Mouse (Mus musculus) spleen, postnatal 36 days (tissue): ENCODE data around the gene Rasa2.

Experiments
- DNase-seq, 2 experiments: peaks; one replicate each; pipeline ENCODE4 v3.0.0; 2022; ENCODE audit warnings: low spot score in 2 of 2, mixed read lengths in 1 of 2

The Rasa2 gene

DNA sequence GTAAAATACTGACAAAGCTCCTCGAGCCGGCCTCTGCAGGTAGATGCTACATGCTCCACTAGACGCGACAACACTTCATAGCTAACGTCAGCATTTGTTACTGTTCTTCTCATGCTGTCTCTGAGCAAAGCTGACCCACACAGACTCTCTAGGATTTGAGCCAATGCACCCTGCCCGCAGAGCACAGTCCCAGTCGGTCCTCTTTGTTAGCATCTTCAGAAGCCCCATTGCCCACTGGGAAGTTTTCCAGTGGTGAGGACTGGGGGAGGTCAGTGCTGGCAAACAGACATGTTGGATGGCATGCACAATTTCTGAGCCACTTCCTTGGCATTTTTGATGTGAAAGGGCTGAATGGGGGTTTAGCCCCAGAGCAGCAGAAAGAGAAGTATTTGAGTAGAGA is 8.0 kb upstream of the Rasa2 start:
- no peak for DNase-seq

GRCm38 (mm10) chr9:96638508-96638907 is 7.1 kb upstream of the Rasa2 start:
- DNase-seq, result no peak

- no peak for DNase-seq
Observed at GRCm38 (mm10) chr9:96637157-96637548, 5.7 kb upstream of the Rasa2 start.

GRCm38 (mm10) chr9:96636423-96637156 is 5.2 kb upstream of the Rasa2 start:
- DNase-seq, result peak; percentile 19 to 41

DNA sequence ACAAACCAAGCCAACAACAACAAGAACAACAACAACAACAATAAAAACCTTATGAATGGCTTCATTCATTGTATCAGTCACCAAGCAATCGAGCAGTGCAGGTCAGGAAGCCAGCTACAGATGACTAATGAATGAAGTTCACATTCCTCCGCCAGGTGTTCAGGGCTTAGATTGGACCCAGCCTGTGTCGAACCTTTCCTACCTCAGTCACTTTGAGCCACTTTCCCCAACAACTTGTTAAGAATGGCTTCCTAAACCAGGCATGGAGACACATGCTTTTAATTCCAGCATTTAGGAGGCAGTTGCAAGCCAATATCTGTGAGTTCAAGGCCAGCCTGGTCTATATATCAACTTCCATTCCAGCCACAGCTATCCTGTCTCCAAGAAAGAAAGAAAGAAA is 4.5 kb upstream of the Rasa2 start:
- no peak for DNase-seq

DNA sequence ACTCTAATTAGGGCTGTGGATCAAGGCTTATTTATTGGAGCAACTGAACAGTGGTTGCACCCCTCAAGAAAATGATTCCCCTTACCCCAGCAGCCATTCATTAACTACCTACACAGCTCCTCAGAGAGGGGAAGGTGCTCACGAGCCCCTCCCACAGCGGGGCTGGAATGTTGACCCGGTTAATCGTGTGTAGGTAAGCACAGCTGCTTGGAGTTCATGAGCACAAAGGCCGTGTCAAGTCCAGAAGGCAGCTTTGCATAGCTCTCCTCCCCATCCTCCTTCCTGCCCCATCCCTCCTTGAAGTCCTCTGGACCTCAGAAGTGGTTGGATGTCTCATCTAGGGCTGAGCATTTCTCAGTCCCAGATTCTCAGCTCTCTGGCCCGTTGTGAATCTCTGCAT is 3.8 kb upstream of the Rasa2 start:
- no peak for DNase-seq

- DNase-seq, result peak in 1 of 2 experiments; percentile 9
Observed at GRCm38 (mm10) chr9:96633771-96634170, 2.4 kb upstream of the Rasa2 start.

- no peak for DNase-seq
Observed at GRCm38 (mm10) chr9:96632756-96633155, 1.3 kb upstream of the Rasa2 start.

DNA sequence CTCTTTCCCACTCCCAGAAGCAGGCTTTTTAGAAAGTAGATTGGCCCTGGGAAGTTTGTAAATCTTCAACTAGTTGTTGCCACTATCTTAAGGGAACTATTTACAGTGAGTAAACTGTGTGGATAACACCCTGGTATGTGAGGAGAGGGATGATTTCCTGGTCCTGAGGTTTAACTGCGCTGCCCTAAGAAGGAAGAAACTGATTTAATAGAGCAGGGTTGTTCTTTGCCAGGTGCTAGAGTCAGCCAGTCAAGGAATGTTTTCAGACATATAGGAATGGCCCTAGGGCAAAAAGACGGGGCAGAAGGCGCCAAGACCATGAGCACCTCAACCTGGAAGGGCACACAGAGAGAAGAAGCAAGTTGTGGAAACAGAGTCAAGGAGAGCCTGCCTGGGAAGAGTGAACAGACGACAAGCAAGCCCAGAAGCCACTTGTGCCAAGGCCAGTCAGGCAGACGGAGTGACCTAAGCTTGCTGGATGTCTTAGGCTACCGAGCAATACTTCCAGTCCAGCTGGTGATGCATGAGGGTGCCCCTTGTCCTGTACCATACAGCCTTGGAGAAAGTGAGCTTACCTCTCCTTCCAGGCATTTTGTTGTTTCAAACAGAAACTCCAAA is 765 bp upstream of the Rasa2 start:
- DNase-seq, result no peak

GRCm38 (mm10) chr9:96630571-96631388 is 637 bp downstream of the Rasa2 start:
- DNase-seq, result peak; percentile 84 to 85

DNA sequence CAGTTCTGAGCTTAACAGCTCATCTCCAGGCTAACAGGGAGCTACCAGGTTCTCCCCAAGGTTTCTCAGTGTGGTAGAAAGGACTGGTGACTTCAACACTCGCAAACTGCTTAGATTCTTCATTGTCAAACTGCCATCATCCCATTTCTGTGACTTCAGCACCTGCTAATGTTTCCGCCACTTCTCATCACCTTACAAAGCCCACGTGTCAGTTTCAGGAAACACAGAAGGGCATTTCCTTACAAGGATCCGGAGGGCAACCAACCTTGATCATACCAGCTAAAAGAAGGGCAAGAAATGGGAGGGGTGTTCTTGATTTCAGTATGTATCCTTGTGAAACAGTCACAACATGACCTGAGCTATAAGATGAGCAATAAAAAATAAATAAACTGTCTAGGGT is 2.3 kb downstream of the Rasa2 start:
- no peak for DNase-seq

DNA sequence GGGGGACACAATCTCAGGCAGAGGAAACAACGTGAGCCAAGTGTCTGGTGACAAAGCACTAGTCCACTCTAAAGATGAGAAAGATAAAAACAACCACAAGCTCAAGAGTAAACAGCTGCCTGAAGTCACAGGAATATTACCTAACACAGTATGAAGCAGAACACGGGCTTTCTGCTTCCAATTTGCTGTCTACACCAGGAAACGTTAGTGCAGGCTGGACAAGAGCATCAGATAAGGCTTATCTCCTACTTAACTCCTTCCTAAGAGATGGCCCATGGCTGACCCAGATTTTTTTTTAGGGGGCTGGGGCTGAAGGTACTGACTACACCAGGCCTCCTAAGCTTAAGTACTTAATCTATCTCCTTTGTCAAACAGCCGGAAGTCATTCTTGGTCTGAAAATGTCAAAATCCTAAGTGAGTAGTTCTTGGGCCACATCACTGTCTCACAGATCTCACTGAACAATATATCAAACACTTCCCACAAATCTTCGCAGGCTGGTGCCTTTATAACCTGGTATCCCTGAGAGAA is 3.8 kb downstream of the Rasa2 start:
- DNase-seq, result no peak

GRCm38 (mm10) chr9:96627042-96627441 is 4.4 kb downstream of the Rasa2 start:
- no peak for DNase-seq

- DNase-seq, result no peak
Observed at GRCm38 (mm10) chr9:96618448-96619176, 12.8 kb downstream of the Rasa2 start.

- DNase-seq, result no peak
Observed at GRCm38 (mm10) chr9:96612297-96612696, 19.1 kb downstream of the Rasa2 start.

GRCm38 (mm10) chr9:96611693-96612293 is 19.6 kb downstream of the Rasa2 start:
- no peak for DNase-seq

DNA sequence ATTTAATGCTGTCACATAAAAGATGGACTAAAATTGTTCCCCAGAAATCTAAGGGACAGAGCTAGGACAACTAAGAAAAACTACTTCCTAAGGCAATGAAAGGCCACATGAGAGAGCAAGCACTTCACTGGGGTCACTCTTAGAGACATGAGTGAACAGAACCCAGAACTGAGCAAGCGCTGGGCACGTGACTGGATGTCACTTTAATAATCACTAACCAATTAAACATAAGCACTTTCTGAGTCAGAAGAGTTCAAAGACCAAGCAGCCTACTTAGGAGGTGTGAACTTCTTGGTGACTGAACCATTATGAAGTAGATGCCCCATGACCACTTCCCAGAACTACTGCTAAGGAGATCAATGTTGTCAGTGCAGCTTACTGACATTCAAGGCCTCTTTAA is 20.6 kb downstream of the Rasa2 start:
- no peak for DNase-seq

- DNase-seq, result no peak
Observed at GRCm38 (mm10) chr9:96603416-96603815, 28.0 kb downstream of the Rasa2 start.

DNA sequence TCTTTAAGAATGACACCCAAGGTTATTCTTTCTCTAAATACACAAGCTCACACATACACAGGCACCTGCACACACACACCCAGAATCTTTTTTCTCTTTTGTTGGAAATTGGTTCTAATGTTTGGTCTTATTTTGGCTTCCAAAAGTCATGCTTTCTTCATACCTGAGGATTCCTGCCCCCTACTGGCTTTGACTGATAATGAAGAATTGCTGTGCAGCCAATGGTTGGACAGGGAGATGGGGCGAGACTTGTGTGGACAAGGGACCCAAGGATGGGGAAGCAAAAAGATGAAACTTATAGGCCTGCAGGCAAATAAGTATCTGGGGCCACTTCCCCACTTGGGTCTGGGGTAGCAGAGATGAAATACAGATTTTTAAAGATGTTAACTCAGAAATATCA is 33.5 kb downstream of the Rasa2 start:
- no peak for DNase-seq

DNA sequence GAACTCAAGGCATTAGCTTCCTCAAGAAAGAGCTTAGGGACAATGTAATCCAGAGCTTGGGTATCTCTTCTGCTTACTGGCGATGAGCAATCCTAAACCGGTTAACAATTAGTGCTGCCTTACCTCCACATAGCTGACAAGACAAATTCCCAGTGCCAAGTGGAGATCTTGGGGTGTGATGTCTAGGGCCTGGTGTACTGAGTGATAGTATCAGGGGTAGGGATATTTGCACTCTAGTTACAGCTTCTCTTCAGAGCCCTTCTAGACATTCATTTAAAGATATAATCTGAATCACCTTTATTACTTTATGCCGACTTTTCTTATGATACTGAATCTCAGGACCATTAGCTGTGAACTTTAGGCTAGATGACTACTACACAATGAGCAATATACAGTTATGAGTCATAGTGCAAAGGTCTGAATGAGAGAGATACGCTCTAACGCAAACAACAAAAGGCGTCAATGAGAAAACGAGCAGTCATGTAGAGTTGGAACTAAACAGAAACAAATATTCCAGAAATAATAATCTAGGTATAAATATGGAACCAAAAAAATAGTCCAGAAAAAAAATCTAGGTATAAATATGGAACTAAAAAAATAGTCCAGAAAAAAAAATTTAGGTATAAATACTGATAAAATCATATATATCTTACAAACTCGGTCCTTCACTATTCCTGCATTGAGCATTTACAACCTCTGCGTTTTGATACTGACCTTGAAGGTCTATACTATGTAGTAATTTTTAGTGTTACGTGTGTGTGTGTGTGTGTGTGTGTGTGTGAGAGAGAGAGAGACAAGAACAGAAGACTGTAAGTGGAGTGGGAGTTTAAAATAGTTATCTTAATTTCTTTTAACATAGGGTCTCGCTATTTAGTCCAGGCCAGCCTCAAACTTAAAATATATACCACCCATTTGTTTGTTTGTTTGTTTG is 38.5 kb downstream of the Rasa2 start:
- DNase-seq, result no peak
